Mouse (Mus musculus) heart, postnatal 0 days (tissue): Measurements from ENCODE around the gene Gm5767. TPM values are rescaled to one million over a fixed set of nuclear protein-coding genes. Genes with fewer than 3 reads are reported as not detected.

Source experiments
- ATAC-seq: fragments of 200-750 bp; cut with Nextera tagmentation; 2 replicates; pipeline ENCODE4 v1.8.0; 2017; ENCODE audit warnings: low read depth, moderate number of reproducible peaks, moderate library complexity; ENCODE audit not compliant: insufficient read depth
- DNase-seq: peaks from one replicate; pipeline ENCODE4 v3.0.0-alpha.2; 2016; ENCODE audit warnings: low spot score
- H3K27ac ChIP-seq: fragments of 300-500 bp; sonication (generic); 2 replicates; pipeline ENCODE4 v1.5.1; 2014; ENCODE audit warnings: low read depth, mild to moderate bottlenecking
- H3K27me3 ChIP-seq: fragments of 300-500 bp; sonication (generic); 2 replicates; pipeline ENCODE4 v1.6.1; 2014; ENCODE audit warnings: low read length, mixed read lengths; ENCODE audit not compliant: control insufficient read depth, insufficient read depth
- H3K36me3 ChIP-seq: fragments of 300-500 bp; sonication (generic); replicated peaks from 2 replicates; pipeline ENCODE4 v1.6.1; 2014; ENCODE audit warnings: low read length, mixed read lengths; ENCODE audit not compliant: control insufficient read depth, insufficient read depth
- H3K4me1 ChIP-seq: fragments of 300-500 bp; sonication (generic); 2 replicates; pipeline ENCODE4 v1.6.1; 2014; ENCODE audit warnings: antibody characterized with exemption; ENCODE audit not compliant: control insufficient read depth, insufficient read depth
- H3K4me2 ChIP-seq: fragments of 300-500 bp; sonication (generic); 2 replicates; pipeline ENCODE4 v1.6.1; 2014; ENCODE audit warnings: low read depth, mild to moderate bottlenecking, low read length, moderate library complexity
- H3K4me3 ChIP-seq: fragments of 300-500 bp; sonication (generic); 2 replicates; pipeline ENCODE4 v1.5.1; 2014; ENCODE audit warnings: low read depth, low read length
- H3K9ac ChIP-seq: fragments of 300-500 bp; sonication (generic); replicated peaks from 2 replicates; pipeline ENCODE4 v1.6.1; 2014; ENCODE audit warnings: low read depth, low read length, mixed read lengths
- H3K9me3 ChIP-seq: fragments of 300-500 bp; sonication (generic); replicated peaks from 2 replicates; pipeline ENCODE4 v1.6.1; 2016; ENCODE audit warnings: low read length; ENCODE audit not compliant: control insufficient read depth
- CTCF ChIP-seq: IDR thresholded peaks from 2 replicates; pipeline ENCODE4 v1.5.1; 2016; ENCODE audit warnings: antibody characterized with exemption, control low read depth, low read depth
- EP300 ChIP-seq: IDR thresholded peaks from 2 replicates; pipeline ENCODE4 v1.6.1; 2016; ENCODE audit warnings: antibody characterized with exemption, low read depth
- WGBS: fragments of 180-500 bp; shearing (Covaris S2); extraction: QIAGEN DNeasy Blood & Tissue Kit; methylation state at CpG from one replicate; pipeline ENCODE4 v1.1.7; 2014; 5-methylcytosine and 5-hydroxymethylcytosine counted together
- polyA plus RNA-seq: library from polyadenylated mRNA; unstranded; fragments of >200 nt; fragmentation: Nextera tagmentation; extraction: Ambion mirVana; gene quantifications from 2 replicates; pipeline ENCODE4 v1.2.1, GENCODE M21; 2015
- total RNA-seq: library from RNA; depleted of rRNA; stranded (reverse); fragments of >200 nt; gene quantifications from 2 replicates; pipeline ENCODE4 v1.2.3, GENCODE M21; 2014; ENCODE audit warnings: low replicate concordance

Gm5767 gene
- total and polyA plus RNA-seq, 2 experiments from 2014 or later = not detected

DNA sequence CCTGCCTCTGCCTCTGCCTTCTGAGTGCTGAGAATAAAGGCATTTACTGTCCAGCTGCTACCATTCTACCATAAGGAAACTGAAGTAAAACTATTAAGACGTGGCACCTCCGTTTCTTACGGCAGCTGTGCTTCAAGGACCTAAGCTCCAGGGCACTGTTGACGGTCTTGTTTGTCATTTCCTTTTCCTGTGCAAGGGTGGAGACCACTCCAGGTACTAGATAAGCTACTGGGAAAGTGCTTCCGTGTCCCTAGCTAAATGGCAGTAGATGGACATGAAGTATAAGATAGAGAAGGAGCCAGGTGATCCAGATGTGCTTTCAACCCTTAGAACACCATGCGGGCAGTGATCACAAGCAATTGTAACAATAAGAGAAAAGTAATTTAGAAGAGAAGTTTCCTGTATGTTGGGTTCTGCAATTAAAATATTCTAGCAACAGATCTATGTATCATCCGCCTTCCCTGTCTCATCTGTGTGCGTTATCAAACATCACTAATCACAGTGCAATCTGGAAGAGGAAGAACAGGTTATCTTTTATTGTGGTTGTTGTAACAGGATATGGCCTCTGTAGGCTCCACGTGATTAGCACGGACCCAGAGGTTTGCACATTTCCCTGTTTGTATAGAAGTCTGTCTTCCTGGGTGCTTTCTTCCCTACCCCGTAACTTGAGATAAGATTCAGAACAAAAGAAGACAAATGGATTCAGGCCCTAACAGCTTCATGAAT lies 40.9 kb upstream of the Gm5767 start:
- DNase-seq = no peak
- Histone ChIP-seq H3K27ac (no peak overlapping the region), H3K27me3 (no peaks in the 10 kb centered on the region), H3K9me3 (no peaks in the 10 kb centered on the region), H3K4me3 (no peak overlapping the region), H3K4me1 (peaks cover 12% of the 10 kb centered on the region), H3K4me2 (no peak overlapping the region), H3K36me3 (peaks cover 21% of the 10 kb centered on the region), H3K9ac (no peak overlapping the region)
- no peak for TF ChIP-seq CTCF
- TF ChIP-seq EP300 = no peak
- ATAC-seq = no peak
- 65% methylated on average over 11 of the region's 11 CpGs for WGBS

GRCm38 (mm10) chr16:8643855-8644254 lies 36.7 kb upstream of the Gm5767 start:
- no peak overlapping the region for H3K27ac ChIP-seq
- H3K36me3 ChIP-seq = peaks cover 62% of the 10 kb centered on the region
- H3K9ac ChIP-seq = no peak overlapping the region
- no peak overlapping the region for H3K4me3 ChIP-seq
- no peaks in the 10 kb centered on the region for H3K27me3 ChIP-seq
- no peaks in the 10 kb centered on the region for H3K9me3 ChIP-seq
- WGBS = 57% methylated on average over 2 of the region's 2 CpGs
- no peak overlapping the region for H3K4me2 ChIP-seq
- peak; percentile 87 for ATAC-seq
- H3K4me1 ChIP-seq = peaks cover 3% of the 10 kb centered on the region; the same call in 1 of the 2 replicates
- DNase-seq = peak; percentile 32
- TF ChIP-seq EP300 (no peak), CTCF (peak; percentile 75)

DNA sequence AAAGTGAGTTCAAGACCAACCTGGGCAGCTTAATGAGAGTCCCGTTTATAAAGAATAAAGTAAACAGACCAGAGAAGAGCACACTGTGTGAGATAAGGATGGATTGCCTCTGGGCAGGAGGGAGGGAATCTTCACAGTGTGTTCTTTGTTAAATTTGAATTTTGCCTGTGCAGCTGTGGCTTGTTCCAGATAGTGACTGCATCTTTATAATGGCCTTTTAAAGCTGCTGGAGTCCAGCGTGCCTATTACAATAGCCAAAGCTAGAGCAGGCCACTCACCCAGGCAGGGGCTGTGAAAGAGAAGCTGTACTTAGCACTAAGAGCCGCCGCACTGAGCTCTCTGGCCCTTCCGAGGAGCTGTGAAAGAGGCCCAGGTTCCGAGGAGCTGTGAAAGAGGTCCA lies 35.0 kb upstream of the Gm5767 start:
- 81% methylated on average over 6 of the region's 6 CpGs for WGBS
- H3K4me3 ChIP-seq = no peak overlapping the region
- TF ChIP-seq CTCF (no peak), EP300 (no peak)

GRCm38 (mm10) chr16:8650007-8650406 lies 30.6 kb upstream of the Gm5767 start:
- no peaks in the 10 kb centered on the region for H3K9me3 ChIP-seq
- no peak overlapping the region for H3K4me2 ChIP-seq
- no peak for DNase-seq
- peaks cover 96% of the 10 kb centered on the region for H3K36me3 ChIP-seq
- no peak for ATAC-seq
- no peaks in the 10 kb centered on the region for H3K27me3 ChIP-seq
- no peak overlapping the region for H3K27ac ChIP-seq
- H3K9ac ChIP-seq = no peak overlapping the region
- no peak overlapping the region for H3K4me3 ChIP-seq
- TF ChIP-seq EP300 (no peak), CTCF (no peak)
- WGBS = 90% methylated on average over 3 of the region's 3 CpGs
- no peaks in the 10 kb centered on the region for H3K4me1 ChIP-seq

More for the DNA sequence above, 35.0 kb upstream of the Gm5767 start:
- H3K9me3 ChIP-seq = no peaks in the 10 kb centered on the region
- H3K36me3 ChIP-seq = peaks cover 78% of the 10 kb centered on the region
- H3K27me3 ChIP-seq = no peaks in the 10 kb centered on the region
- no peak overlapping the region for H3K4me2 ChIP-seq
- DNase-seq (no peak), ATAC-seq (no peak)
- no peak overlapping the region for H3K27ac ChIP-seq
- H3K4me1 ChIP-seq = no peaks in the 10 kb centered on the region
- H3K9ac ChIP-seq = no peak overlapping the region

- DNase-seq (no peak), ATAC-seq (no peak)
- Histone ChIP-seq H3K9me3 (no peaks in the 10 kb centered on the region), H3K27ac (no peak overlapping the region), H3K9ac (no peak overlapping the region), H3K4me3 (no peak overlapping the region), H3K36me3 (peaks cover 75% of the 10 kb centered on the region), H3K27me3 (no peaks in the 10 kb centered on the region), H3K4me2 (no peak overlapping the region), H3K4me1 (no peaks in the 10 kb centered on the region)
- TF ChIP-seq EP300 (no peak), CTCF (no peak)
- WGBS = 90% methylated on average over 6 of the region's 6 CpGs
Measured at GRCm38 (mm10) chr16:8655108-8655507, 25.5 kb upstream of the Gm5767 start.

DNA sequence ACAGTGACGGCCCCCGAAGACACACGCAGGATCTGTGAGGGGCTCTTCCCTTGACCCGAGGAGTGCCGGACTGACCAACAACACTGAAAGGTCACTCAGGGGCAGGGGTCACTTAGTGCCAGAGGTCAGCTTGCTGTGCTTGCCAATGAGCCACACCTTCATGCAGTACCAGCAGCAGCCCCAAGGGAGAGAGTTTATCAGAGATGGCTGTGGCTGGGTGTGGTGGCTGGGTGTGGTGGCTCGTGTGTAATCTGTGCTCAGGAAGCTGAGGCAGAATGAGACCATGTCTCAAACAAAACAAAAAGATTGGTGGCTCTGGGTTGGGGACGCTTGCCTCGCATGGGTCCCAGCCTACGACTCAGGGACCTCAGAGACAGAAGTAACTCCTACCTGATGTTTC lies 25.0 kb upstream of the Gm5767 start:
- no peak for DNase-seq
- H3K9ac ChIP-seq = no peak overlapping the region
- H3K27ac ChIP-seq = no peak overlapping the region
- no peak; the same call in 1 of the 2 replicates for ATAC-seq
- no peaks in the 10 kb centered on the region for H3K4me1 ChIP-seq
- H3K4me3 ChIP-seq = no peak overlapping the region
- H3K4me2 ChIP-seq = no peak overlapping the region
- 73% methylated on average over 9 of the region's 9 CpGs for WGBS
- TF ChIP-seq EP300 (no peak), CTCF (no peak)
- H3K36me3 ChIP-seq = peaks cover 75% of the 10 kb centered on the region
- H3K9me3 ChIP-seq = no peaks in the 10 kb centered on the region
- H3K27me3 ChIP-seq = no peaks in the 10 kb centered on the region
